Mouse (Mus musculus) monocyte, adult 2 months (primary cell): ENCODE results near the gene Tex2.
"Not testable (repeated sequence)": the region's sequence is repeated elsewhere in the genome, so short reads cannot be mapped to it uniquely, and the experiment has no call there.

Source experiments
- DNase-seq, 2 experiments: peaks; one replicate each; pipeline ENCODE4 v3.0.0; 2022; ENCODE audit warnings: low spot score in 2 of 2, low read depth in 1 of 2

The Tex2 gene

DNA sequence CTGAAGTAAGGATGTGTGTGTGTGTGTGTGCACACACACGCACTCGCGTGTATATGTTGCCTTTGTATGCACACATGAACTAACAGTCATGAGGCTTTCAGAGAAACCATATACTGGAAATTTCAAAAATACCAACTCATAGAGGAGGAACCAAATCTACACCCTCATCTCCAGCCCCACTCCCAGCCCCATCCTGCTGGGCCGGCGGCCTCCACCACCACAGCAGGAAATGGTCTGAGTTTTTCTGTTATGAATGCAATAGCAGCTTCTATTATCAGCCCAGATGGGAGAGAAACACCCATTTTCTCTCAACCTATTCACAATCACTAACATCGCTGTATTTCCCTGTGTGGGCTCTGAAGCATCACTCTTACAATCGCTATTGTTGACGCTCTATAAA, 8.8 kb upstream of the Tex2 start:
- no peak for DNase-seq

DNA sequence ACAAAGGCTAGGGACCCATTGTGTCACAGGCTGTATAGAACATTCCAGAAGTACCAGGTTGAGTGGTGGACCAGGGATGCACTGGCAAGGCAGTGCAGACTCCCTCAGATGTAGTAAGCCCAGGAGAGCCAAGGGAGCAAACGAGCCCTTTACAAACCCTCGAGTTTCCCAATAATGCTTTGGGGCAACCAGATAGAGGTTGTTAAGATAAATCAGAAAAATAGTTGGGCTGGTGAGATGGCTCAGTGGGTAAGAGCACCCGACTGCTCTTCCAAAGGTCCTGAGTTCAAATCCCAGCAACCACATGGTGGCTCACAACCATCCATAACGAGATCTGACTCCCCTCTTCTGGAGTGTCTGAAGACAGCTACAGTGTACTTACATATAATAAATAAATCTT, 5.5 kb upstream of the Tex2 start:
- DNase-seq, result not testable (repeated sequence)

DNA sequence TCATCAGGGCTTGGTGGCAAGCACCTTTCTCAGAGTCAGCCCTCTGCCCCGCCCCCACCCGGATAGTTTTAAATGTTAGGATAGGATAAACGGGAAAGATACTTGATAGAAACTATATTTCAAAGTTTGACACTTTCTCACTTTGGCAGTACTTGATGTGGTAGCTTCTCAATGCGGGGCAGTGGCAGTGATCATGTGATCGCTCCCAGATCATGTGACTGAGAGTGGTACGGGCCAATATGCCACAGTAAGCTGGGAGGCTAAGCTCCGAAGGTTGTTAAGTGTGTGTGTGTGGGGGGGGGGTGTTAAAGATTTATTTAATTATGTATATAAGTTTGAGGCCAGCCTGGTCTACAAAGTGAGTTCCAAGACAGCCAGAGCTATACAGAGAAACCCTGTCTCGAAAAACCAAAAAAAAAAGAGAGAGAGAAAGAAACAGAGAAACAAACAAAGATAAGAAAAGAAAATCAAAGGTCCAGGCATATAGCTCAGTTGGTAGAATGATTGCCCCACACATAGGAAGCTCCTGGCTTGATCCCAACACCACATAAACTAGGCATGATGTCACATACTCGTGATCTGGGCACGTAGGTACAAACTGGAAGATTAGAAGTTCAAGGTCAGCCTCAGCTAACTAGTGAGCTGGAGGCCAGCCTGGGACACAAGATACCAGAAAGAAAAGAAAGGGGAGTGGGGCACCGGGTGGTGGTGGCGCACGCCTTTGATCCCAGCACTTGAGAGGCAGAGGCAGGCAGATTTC, 4.8 kb upstream of the Tex2 start:
- no peak for DNase-seq

DNA sequence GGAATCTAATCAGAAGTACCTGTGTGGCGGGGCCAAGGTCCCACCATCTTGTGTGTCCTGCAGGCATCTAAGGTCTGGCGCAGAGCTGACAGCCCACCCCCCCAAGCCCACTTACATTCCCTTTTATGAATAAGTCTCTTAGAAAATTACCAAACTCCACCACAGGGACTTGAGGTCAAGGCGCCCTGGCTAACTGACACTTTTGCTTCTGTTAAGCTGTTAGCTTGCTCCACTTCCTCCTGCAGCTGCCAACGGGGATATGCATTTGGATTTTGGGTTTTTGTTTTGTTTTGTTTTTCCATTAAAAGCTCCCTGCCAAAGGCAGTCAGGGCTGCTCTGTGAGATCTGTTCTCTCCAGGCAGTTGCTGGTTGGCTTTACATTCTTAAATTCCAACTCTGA, 2.3 kb upstream of the Tex2 start:
- DNase-seq, result no peak

DNA sequence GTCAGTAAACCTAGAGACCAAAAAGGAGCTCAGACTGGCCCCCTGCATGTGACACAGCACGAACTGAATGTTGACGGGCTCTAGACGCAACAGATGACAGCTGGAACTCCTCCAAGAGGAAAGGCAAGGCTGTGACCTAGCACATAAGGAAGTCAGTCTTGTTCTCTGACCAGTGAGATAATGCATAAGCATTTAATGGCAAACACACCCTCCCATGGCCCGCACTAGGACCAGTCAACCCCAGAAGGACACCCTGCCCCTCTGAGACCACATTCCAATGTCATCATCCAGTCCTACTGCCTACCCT, 1.1 kb upstream of the Tex2 start:
- peak in 1 of 2 experiments; percentile 26 for DNase-seq

DNA sequence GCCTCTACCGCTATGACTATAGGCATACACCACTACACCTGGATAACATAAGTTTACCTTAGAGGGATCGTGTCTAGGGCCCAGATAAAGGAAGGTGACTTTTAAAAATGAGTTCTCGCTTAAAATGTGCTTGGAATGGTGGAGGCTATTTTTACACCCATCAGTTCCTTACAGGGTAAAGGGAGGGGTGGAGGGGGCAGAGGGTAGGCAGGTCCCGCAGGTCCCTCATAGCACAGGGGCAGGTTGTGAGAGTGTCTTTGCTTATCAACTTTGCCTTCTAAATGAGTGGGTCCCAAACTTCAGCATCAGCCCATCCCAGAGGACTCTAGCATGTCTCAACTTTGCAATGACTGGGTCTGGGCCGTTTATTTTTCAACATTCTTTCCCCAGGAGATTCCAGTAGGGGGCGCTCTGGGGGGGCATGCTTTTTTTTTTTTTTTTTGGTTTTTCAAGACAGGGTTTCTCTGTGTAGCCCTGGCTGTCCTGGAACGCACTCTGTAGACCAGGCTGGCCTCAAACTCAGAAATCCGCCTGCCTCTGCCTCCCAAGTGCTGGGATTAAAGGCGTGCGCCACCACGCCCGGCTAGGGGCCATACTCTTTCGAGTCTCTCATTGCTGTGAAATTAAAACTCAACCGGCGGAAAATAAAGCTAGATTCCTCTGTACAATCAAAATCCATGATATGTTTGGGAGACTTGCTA, 565 bp upstream of the Tex2 start:
- DNase-seq, result no peak

DNA sequence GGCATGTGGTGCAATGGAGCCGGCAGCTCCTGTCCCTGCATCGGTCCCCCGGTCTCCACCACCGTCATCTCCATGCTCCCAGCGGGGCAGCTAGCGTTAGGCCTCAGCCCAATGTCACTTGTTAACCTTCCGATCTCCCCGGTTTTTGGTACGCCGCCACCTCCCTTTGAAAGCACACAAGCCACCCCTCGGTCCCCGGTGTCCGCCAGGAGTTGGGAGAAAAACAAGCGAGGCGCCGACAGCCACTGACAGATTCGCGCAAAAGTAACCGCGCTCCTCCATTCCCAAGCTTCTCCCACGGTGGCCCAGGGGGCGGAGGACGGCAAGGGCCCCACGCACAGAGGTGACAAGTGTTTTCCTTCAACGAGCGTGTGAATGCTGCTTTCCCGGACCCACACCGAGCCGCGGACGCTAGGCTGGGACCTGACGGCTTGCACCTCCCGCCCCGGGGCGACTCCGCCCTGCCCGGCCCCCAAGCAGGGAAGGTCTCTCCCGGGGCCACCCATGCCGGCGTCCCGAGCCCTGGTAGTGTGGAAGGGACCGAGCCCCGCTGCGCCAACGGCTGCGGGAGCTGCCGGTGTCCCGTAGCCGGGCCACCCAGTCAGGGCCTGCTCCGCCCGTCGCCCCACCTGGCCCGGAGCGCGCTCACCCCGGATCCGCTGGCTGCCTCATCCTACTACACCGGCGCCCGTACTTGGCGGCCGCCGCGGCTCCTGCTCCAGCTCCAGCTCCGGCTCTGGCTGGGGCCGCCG, 838 bp downstream of the Tex2 start:
- peak in 1 of 2 experiments; percentile 24 for DNase-seq

DNA sequence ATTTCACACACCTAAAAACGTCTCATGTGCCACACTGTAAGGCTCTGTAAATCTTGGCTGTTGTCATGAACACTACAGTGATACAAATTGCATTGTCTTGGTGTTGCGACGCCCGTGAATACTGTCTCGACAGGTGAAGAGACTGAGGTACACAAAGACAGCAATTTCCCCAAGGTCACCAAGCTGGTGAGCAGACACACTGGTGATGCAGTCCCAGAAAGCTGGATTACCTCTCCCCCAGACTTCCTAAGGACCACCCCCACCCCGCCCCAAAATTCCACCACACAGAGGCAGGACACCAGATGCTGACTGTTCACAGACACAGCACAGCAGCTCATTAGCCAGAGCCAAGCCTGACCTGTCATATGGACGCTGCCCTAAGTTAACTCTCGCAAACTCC, 3.5 kb downstream of the Tex2 start:
- DNase-seq, result no peak

DNA sequence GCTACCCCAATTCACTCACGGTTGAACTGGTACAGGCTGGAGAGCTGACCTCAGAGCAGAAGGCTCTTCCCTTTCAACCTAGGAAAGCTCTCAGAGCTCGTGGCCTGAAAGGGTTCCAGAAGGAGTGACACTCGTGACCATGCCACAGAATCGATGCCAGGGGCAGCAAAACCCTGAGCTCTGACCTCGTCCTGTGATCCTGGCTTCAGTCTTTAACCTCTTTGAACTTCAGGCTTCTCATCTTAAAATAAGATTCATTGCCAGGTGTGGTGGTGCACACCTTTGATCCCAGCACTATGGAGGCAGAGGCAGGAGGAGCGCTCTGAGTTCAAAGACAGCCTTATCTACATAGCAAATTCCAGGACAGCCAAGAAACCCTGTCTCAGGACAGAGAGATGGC, 5.9 kb downstream of the Tex2 start:
- no peak for DNase-seq

DNA sequence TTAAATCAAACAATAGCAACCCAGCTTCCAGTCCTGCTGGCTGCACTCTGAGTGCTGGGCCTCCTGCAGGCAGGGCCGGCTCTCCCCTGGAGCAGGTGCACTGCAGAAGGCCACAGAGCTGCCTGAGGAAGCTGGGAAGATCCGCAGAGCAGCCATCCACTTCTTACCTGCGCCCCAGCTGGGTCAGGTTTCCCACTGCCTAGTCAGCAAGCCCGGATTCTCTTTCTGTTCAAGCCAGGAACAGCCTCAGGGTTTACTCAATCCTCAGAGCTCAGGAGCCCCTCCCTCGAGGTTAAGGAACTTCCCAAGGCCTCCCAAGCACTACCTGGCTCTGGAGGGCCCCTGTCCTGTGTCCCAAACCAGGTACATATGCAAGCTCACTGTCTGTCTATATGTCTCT, 7.2 kb downstream of the Tex2 start:
- DNase-seq, result no peak

DNA sequence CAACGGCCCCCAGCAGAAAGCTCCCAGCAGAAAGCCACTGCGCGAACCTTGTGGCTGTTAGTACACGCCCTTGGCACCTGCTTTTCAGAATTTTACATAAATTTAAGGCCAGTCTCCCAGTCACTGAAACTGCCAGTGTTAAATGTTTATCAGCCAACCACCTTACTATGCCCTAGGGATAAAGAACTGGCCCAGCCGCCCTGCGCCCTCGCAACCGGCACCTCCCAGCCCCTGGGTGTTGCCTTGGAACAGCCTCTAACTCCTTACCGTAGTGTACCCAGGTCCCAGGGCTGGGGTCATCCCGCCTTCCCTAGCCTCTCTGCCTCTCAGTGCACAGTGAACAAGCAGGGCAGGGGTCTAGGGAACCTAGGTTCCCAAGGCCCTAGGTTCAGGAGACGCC, 10.0 kb downstream of the Tex2 start:
- no peak for DNase-seq

DNA sequence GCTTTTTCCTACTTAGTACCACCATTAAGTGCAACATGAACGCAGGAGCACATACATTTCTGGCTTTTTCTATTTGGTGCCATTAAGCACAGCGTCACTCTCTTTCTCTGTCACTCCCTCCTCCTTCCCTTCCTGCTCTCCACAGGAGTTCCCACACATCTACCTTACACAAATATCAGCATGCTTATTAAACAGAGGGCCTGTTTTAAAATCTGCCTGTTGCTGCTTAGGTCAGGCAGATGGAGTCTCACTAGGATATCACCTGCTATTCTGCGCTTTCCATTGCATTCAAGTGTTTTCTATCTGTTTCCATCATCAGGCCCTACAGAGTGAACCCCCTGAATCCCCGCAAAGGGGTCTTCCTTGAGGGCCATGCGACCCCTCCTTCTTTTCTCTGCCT, 13.1 kb downstream of the Tex2 start:
- DNase-seq, result no peak

DNA sequence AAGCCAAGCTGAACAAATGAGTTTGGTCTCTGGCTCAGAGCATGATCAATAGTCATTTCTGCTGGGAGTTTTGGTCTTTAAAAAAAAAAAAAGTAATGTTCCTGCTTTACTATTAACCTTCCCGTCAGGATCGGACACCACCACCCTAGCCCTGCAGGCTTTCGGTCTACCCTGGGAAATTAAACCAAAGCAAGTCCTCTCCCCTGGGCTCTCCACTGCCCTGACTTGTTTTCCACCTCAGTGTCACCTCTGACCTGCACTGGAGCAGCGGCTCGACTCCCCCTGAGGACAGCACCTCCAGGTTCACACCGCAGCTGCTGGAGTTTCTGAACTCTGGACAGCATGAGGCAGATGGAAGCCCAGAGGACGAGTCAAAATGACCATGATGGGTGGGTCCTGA, 13.9 kb downstream of the Tex2 start:
- DNase-seq, result no peak

DNA sequence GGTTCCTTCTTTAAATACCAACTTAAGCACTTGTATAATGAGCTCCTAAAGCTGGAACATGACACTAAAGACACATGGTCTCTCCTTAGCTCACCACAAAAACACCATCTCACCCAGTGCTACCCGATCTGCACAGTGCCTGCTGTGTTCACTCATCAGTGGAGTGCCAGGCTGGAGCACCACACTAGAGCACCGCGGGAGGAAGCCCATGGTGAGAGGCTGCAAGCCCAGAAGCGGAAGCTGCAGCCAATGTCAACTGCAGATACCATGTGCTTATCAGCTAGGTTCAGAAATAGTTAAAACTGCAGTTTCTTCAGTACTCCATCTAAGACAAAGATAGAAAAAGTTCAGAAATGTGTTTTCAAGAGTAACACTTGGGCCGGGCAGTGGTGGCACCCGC, 14.9 kb downstream of the Tex2 start:
- DNase-seq, result no peak

DNA sequence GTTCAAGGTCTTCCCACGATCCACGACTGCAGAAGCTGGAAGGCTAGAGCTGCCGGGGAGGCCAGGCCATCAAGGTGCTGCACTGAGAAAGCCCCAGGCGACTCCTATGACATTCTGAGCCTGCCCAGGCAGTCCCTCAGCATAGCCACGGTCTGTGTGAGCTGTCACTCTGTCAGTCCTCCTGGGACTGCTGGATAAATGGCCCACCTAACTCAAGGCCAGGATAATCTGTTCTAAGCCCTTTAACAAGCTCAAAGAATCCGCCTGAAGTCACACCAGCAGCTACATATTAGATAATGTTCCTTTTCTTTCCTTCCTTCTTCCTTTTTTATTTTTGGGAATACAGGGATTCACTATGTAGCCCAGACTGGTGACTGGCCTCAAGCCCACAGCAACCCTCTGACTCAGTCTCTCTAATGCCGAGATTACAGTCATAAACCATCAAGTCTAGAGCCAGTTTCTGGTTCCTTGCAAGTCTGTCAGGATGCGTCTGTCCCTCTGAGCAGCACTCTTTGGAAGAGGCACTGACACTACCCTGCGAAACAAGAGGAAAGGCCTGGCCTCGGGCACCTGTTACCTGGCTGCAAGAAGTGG, 15.4 kb downstream of the Tex2 start:
- DNase-seq, result no peak

DNA sequence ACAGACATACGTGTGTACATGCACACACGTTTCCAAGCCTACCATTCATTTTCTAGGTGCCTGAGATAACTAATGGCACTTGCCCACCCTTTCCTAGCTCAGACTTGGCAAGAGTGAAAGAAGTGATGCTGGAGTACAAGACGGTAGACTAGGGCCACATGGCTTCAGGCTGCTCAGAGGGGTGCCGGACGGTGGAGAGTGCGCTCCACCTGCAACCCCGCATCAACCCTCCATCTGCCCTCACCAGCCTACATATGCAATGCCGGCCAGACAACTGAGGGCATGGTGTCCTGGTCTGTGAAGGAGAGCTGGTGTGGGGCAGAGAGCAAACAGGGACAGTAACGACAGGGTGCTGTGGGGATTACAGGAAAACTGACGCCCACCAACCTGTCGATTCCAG, 22.0 kb downstream of the Tex2 start:
- no peak for DNase-seq

DNA sequence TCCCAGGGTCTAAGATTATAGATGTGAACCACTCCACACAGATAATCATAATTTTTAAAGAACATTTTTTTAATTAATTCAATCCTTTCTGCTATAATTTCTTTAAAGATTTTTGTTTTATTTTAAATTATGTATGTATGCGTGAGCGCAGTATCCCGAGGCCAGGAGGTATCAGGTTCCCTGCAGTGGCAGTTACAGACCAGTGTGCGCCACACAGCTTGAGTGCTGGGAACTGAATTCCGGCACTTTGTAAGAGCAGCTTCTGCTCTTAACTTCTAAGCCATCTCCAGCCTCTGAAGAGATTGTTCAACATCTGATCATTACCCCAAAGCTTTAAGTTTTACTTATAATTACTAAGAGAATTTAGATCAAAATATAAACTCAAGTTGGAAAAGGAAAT, 23.1 kb downstream of the Tex2 start:
- no peak for DNase-seq

DNA sequence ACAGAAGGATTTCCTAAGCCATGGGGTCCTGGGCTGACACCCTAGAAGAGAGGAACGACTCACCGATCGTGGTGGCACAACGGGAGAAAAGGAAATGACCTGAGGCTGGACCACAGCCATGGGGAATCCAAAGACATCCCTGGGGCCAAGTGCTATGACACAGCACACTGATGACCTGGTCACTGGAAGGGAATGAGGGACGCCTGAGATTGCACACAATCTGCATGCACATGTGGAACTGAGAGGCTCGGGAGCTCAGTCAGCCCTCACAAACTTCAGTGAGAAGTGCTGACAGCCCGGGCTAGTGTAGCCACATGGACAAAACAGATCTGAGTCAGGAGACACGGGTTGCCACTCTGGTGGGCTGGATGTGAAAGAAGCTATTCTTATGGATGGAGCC, 24.4 kb downstream of the Tex2 start:
- DNase-seq, result no peak

DNA sequence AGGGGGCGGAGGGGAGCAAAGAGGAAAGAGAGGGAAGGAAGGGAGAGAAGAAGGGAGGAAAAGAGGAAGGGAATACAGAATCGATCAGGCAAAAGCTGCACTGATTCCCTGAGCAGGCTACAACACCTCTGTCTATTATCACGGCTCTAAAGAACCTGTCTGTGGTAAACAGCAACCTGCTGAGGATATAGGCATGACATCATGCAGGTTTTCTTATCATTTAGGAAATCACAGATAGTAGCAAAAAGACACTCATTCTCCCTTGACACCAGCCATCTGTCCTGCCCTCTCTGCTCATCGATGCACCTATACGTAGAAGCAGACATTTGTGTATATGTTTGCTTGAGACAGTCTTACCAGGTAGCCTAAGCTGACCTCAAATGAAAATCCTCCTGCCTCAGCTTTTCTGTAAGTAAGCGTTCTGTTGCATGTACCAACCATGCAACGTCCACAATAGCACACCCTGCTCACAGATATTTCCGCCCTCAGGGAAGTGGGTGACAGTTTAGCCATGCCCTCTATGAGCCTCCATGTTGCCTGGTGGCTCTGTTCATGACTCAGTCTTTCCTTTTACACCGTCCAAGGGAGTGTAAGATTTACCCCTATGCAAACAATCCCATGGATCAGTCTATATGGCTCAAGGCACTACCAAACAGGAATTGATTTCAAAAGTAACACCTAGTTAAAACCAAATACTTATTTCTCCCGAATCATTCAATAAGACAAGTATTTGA, 25.3 kb downstream of the Tex2 start:
- DNase-seq, result no peak

DNA sequence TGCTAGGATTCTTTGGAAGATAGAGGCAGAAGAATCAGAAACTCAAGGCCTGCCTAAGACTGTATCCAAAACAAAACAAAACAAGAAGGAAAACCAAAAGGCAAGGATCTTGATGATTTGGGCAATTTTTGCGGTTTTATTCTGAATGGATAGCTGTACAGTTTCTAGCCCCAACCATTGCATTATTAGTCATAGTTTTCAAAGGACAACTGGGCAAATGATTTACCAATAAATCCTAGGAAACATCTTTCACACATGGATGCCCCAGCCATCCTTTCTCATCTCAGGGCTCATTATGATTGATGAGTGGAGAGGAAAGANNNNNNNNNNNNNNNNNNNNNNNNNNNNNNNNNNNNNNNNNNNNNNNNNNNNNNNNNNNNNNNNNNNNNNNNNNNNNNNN, 29.4 kb downstream of the Tex2 start:
- DNase-seq, result no peak

DNA sequence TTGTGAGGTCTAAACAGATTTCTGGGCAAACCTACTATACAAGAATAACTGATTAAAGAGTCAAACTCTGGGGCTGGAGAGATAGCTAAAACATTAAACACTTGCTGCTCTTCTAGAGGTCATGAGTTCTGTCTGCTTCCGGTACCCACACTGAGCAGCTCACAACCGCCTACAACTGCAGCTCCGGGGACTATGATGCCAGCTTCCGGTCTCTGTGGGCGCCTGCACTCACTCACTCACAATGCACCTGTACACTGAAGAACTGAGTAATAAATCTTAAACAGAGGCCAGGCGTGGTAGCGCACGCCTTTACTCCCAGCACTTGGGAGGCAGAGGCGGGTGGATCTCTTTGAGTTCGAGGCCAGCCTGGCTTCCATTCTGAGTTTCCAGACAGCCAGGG, 31.9 kb downstream of the Tex2 start:
- DNase-seq, result no peak
